ENCODE assay signal across 23 mouse cellular contexts in genomic region chr8:128619086-128619485, GRCm38 (mm10).
DNase-seq lines count a peak whose midpoint lies in the region; ATAC-seq and TF ChIP-seq lines count a peak whose summit lies in the region.
"Had no signal": no experiment of that assay in that cellular context is flagged by ENCODE, and none has a peak within 500 bp of the region (broad histone marks: within the 10 kb centered on the region; RNA-seq: fewer than 3 reads in every experiment).

No protein-coding gene starts in this region.

- H3K36me3 ChIP-seq in midbrain, postnatal 0 days (ENCODE audit: insufficient read depth, low read length) = no peaks in the 10 kb centered on the region
- H3K36me3 ChIP-seq in midbrain, embryonic 13.5 days = no peaks in the 10 kb centered on the region
- H3K36me3 ChIP-seq: forebrain, embryonic 12.5 days; heart, embryonic 12.5 days; intestine, embryonic 15.5 days; limb, embryonic 12.5 days; liver, embryonic 12.5 days; neural tube, embryonic 15.5 days had no signal

- no peaks in the 10 kb centered on the region for H3K27me3 ChIP-seq in midbrain, postnatal 0 days (ENCODE audit: insufficient read depth, low read length)
- H3K27me3 ChIP-seq in midbrain, embryonic 13.5 days = no peaks in the 10 kb centered on the region
- H3K27me3 ChIP-seq: forebrain, embryonic 12.5 days; heart, embryonic 12.5 days; intestine, embryonic 15.5 days; limb, embryonic 12.5 days; liver, embryonic 12.5 days; neural tube, embryonic 15.5 days had no signal

- 79% methylated on average over 1 of the region's 1 CpGs for WGBS in midbrain, postnatal 0 days
- 74% methylated on average over 1 of the region's 1 CpGs for WGBS in midbrain, embryonic 13.5 days

- no peak overlapping the region for H3K4me3 ChIP-seq in midbrain, postnatal 0 days (ENCODE audit: low read depth, low read length)
- H3K4me3 ChIP-seq in midbrain, embryonic 13.5 days (replicated peaks) = no peak overlapping the region
- H3K4me3 ChIP-seq: forebrain, embryonic 12.5 days; heart, embryonic 12.5 days; intestine, embryonic 15.5 days; limb, embryonic 12.5 days; liver, embryonic 12.5 days; neural tube, embryonic 15.5 days had no signal

- TF ChIP-seq CTCF in midbrain, postnatal 0 days (IDR thresholded peaks at IDR 0.05) = no peak

- H3K4me2 ChIP-seq in midbrain, postnatal 0 days (ENCODE audit: low read depth, low read length, poor library complexity, severe bottlenecking) = no peak overlapping the region
- H3K4me2 ChIP-seq in midbrain, embryonic 13.5 days (replicated peaks) = no peak overlapping the region
- H3K4me2 ChIP-seq: forebrain, embryonic 12.5 days; heart, embryonic 12.5 days; hindbrain, embryonic 14.5 days; intestine, embryonic 15.5 days; limb, embryonic 12.5 days; liver, embryonic 12.5 days; neural tube, embryonic 15.5 days had no signal

- no peaks in the 10 kb centered on the region for H3K4me1 ChIP-seq in midbrain, postnatal 0 days (ENCODE audit: insufficient read depth, low read length)
- no peaks in the 10 kb centered on the region for H3K4me1 ChIP-seq in midbrain, embryonic 13.5 days (replicated peaks)
- H3K4me1 ChIP-seq: forebrain, embryonic 12.5 days; heart, embryonic 12.5 days; intestine, embryonic 15.5 days; limb, embryonic 12.5 days; liver, embryonic 12.5 days; neural tube, embryonic 15.5 days had no signal

- H3K27ac ChIP-seq in midbrain, postnatal 0 days (ENCODE audit: low read depth, low read length) = no peak overlapping the region
- H3K27ac ChIP-seq in midbrain, embryonic 13.5 days = no peak overlapping the region
- H3K27ac ChIP-seq: forebrain, embryonic 12.5 days; hindbrain, embryonic 14.5 days; intestine, embryonic 15.5 days; limb, embryonic 12.5 days; liver, embryonic 12.5 days; neural tube, embryonic 15.5 days had no signal

- peak; percentile 4 for DNase-seq in adrenal gland, postnatal 14 days
- no peak for DNase-seq in adrenal gland, adult 8-10 months
- peak; percentile 26 for DNase-seq in midbrain, postnatal 0 days (ENCODE audit: low spot score)
- DNase-seq in cerebellum, postnatal 10 days = peak; percentile 25 to 44
- DNase-seq in mesoderm, embryonic 11.5 days (ENCODE audit: low read depth, low spot score) = peak; percentile 7
- DNase-seq in frontal cortex, adult 2 months (ENCODE audit: extremely low spot score in 1 of 2, low spot score in 1 of 2) = no peak
- no peak for DNase-seq in urinary bladder, postnatal 10 days (ENCODE audit: low spot score)
- DNase-seq: embryo, embryonic 11 days; heart, adult 11 months; heart, postnatal 14 days; kidney, postnatal 36 days; lung, adult 2 months; lung, postnatal 36 days had no signal

- no peak for ATAC-seq in midbrain, postnatal 0 days (ENCODE audit: low FRiP score)
- ATAC-seq in midbrain, embryonic 13.5 days = no peak
- ATAC-seq: CD4-positive, CD25-positive, alpha-beta regulatory T cell, adult 4 months; intestine, embryonic 15.5 days; liver, embryonic 12.5 days; Patski had no signal

- no peaks in the 10 kb centered on the region for H3K9me3 ChIP-seq in midbrain, postnatal 0 days (ENCODE audit: low read length)
- no peaks in the 10 kb centered on the region for H3K9me3 ChIP-seq in midbrain, embryonic 13.5 days
- H3K9me3 ChIP-seq: forebrain, embryonic 12.5 days; heart, embryonic 12.5 days; intestine, embryonic 15.5 days; limb, embryonic 12.5 days; liver, embryonic 12.5 days; neural tube, embryonic 15.5 days had no signal

- H3K9ac ChIP-seq in midbrain, postnatal 0 days (replicated peaks; ENCODE audit: low read length, poor library complexity, severe bottlenecking) = no peak overlapping the region
- no peak overlapping the region for H3K9ac ChIP-seq in midbrain, embryonic 13.5 days (replicated peaks)
- H3K9ac ChIP-seq: forebrain, embryonic 12.5 days; heart, embryonic 12.5 days; hindbrain, embryonic 14.5 days; intestine, embryonic 15.5 days; limb, embryonic 12.5 days; liver, embryonic 12.5 days; neural tube, embryonic 15.5 days had no signal

Comparison
In these comparisons a context has a peak if more than half of its experiments do, and no peak if none do; other contexts are left out.
1. DNase-seq: peak in adrenal gland, postnatal 14 days (single experiment), midbrain, postnatal 0 days (single experiment), cerebellum, postnatal 10 days (2 of 2) and mesoderm, embryonic 11.5 days (single experiment); none in adrenal gland, adult 8-10 months (single experiment), frontal cortex, adult 2 months (0 of 2) and urinary bladder, postnatal 10 days (single experiment).